Mouse (Mus musculus) kidney, embryonic 14.5 days (tissue): ENCODE results near the gene Dpp10. TPM values are rescaled to one million over a fixed set of nuclear protein-coding genes. Genes with fewer than 3 reads are reported as not detected.
A peak's percentile ranks its signal among the peaks of the same experiment; 100 is the strongest.

Experiments used
- ATAC-seq: fragments of 200-750 bp; cut with Nextera tagmentation; 2 replicates; pipeline ENCODE4 v1.8.0; 2017; ENCODE audit warnings: moderate number of reproducible peaks, mild to moderate bottlenecking, moderate TSS enrichment, moderate library complexity; ENCODE audit not compliant: low FRiP score, low TSS enrichment
- H3K27ac ChIP-seq: fragments of 300-500 bp; sonication (generic); 2 replicates; pipeline ENCODE4 v1.5.1; 2014; ENCODE audit warnings: low read depth, mild to moderate bottlenecking, low read length, moderate library complexity, mixed read lengths
- H3K27me3 ChIP-seq: fragments of 300-500 bp; sonication (generic); 2 replicates; pipeline ENCODE4 v1.6.1; 2014; ENCODE audit warnings: mild to moderate bottlenecking, low read length; ENCODE audit not compliant: control insufficient read depth, insufficient read depth
- H3K36me3 ChIP-seq: fragments of 300-500 bp; sonication (generic); 2 replicates; pipeline ENCODE4 v1.6.1; 2014; ENCODE audit warnings: low read length, mixed read lengths; ENCODE audit not compliant: control insufficient read depth, insufficient read depth
- H3K4me1 ChIP-seq: fragments of 300-500 bp; sonication (generic); 2 replicates; pipeline ENCODE4 v1.6.1; 2014; ENCODE audit warnings: low read length, mixed read lengths; ENCODE audit not compliant: control insufficient read depth, insufficient read depth
- H3K4me2 ChIP-seq: fragments of 300-500 bp; sonication (generic); replicated peaks from 2 replicates; pipeline ENCODE4 v1.6.1; 2014; ENCODE audit warnings: low read depth, mild to moderate bottlenecking, low read length
- H3K4me3 ChIP-seq: fragments of 300-500 bp; sonication (generic); 2 replicates; pipeline ENCODE4 v1.5.1; 2014; ENCODE audit warnings: mild to moderate bottlenecking, low read length
- H3K9ac ChIP-seq: fragments of 300-500 bp; sonication (generic); 2 replicates; pipeline ENCODE4 v1.6.1; 2014; ENCODE audit warnings: low read depth, mild to moderate bottlenecking, low read length, moderate library complexity
- H3K9me3 ChIP-seq: fragments of 300-500 bp; sonication (generic); 2 replicates; pipeline ENCODE4 v1.6.1; 2016; ENCODE audit warnings: low read length; ENCODE audit not compliant: control insufficient read depth
- WGBS: fragments of 180-500 bp; shearing (Covaris S2); extraction: QIAGEN DNeasy Blood & Tissue Kit; methylation state at CpG from one replicate; pipeline ENCODE4 v1.1.7; 2014; 5-methylcytosine and 5-hydroxymethylcytosine counted together
- polyA plus RNA-seq: library from polyadenylated mRNA; unstranded; fragments of >200 nt; fragmentation: Nextera tagmentation; extraction: Ambion mirVana; gene quantifications from 2 replicates; pipeline ENCODE4 v1.2.1, GENCODE M21; 2014

Dpp10 gene
- polyA plus RNA-seq, 1 experiment from 2014 or later, result 1.0 TPM

- no peaks in the 10 kb centered on the region for H3K9me3 ChIP-seq
- WGBS, result 87% methylated on average over 2 of the region's 2 CpGs
- no peaks in the 10 kb centered on the region for H3K27me3 ChIP-seq
- no peak for ATAC-seq
- H3K4me2 ChIP-seq, result no peak overlapping the region
- no peaks in the 10 kb centered on the region for H3K4me1 ChIP-seq
- no peak overlapping the region for H3K9ac ChIP-seq
- H3K27ac ChIP-seq, result no peak overlapping the region
- H3K36me3 ChIP-seq, result no peaks in the 10 kb centered on the region
- no peak overlapping the region for H3K4me3 ChIP-seq
Measured at GRCm38 (mm10) chr1:123765511-123765910, 279.8 kb downstream of the Dpp10 start.

GRCm38 (mm10) chr1:123762272-123762671, 283.1 kb downstream of the Dpp10 start:
- no peaks in the 10 kb centered on the region for H3K27me3 ChIP-seq
- no peaks in the 10 kb centered on the region for H3K4me1 ChIP-seq
- ATAC-seq, result peak; percentile 75; the same call in 1 of the 2 replicates
- no peaks in the 10 kb centered on the region for H3K9me3 ChIP-seq
- H3K36me3 ChIP-seq, result no peaks in the 10 kb centered on the region
- no peak overlapping the region for H3K9ac ChIP-seq
- H3K4me2 ChIP-seq, result no peak overlapping the region
- no peak overlapping the region for H3K4me3 ChIP-seq
- H3K27ac ChIP-seq, result no peak overlapping the region
- 68% methylated on average over 3 of the region's 3 CpGs for WGBS

- Histone ChIP-seq H3K4me3 (no peak overlapping the region), H3K4me2 (no peak overlapping the region), H3K9me3 (no peaks in the 10 kb centered on the region), H3K36me3 (no peaks in the 10 kb centered on the region), H3K9ac (no peak overlapping the region), H3K4me1 (no peaks in the 10 kb centered on the region), H3K27me3 (no peaks in the 10 kb centered on the region), H3K27ac (no peak overlapping the region)
- ATAC-seq, result no peak
Measured at GRCm38 (mm10) chr1:123756055-123756454, 289.3 kb downstream of the Dpp10 start.

GRCm38 (mm10) chr1:123707292-123707691, 338.1 kb downstream of the Dpp10 start:
- 75% methylated on average over 3 of the region's 3 CpGs for WGBS

GRCm38 (mm10) chr1:123658409-123658808, 386.9 kb downstream of the Dpp10 start:
- Histone ChIP-seq H3K36me3 (no peaks in the 10 kb centered on the region), H3K4me3 (no peak overlapping the region), H3K9ac (no peak overlapping the region), H3K9me3 (no peaks in the 10 kb centered on the region), H3K4me1 (no peaks in the 10 kb centered on the region), H3K27ac (no peak overlapping the region), H3K4me2 (no peak overlapping the region), H3K27me3 (no peaks in the 10 kb centered on the region)
- no peak for ATAC-seq
- WGBS, result 79% methylated on average over 2 of the region's 2 CpGs

More at GRCm38 (mm10) chr1:123707292-123707691, 338.1 kb downstream of the Dpp10 start:
- H3K36me3 ChIP-seq, result no peaks in the 10 kb centered on the region
- no peaks in the 10 kb centered on the region for H3K27me3 ChIP-seq
- no peak overlapping the region for H3K4me2 ChIP-seq
- H3K9me3 ChIP-seq, result no peaks in the 10 kb centered on the region
- H3K4me3 ChIP-seq, result no peak overlapping the region
- H3K27ac ChIP-seq, result no peak overlapping the region
- H3K4me1 ChIP-seq, result no peaks in the 10 kb centered on the region
- no peak overlapping the region for H3K9ac ChIP-seq
- no peak for ATAC-seq

GRCm38 (mm10) chr1:123656607-123657006, 388.8 kb downstream of the Dpp10 start:
- Histone ChIP-seq H3K9ac (no peak overlapping the region), H3K4me2 (no peak overlapping the region), H3K27me3 (no peaks in the 10 kb centered on the region), H3K4me3 (no peak overlapping the region), H3K27ac (no peak overlapping the region), H3K9me3 (no peaks in the 10 kb centered on the region), H3K36me3 (no peaks in the 10 kb centered on the region), H3K4me1 (no peaks in the 10 kb centered on the region)
- 18% methylated on average over 3 of the region's 3 CpGs for WGBS
- ATAC-seq, result peak; percentile 81; the same call in 1 of the 2 replicates

GRCm38 (mm10) chr1:123637897-123638296, 407.5 kb downstream of the Dpp10 start:
- Histone ChIP-seq H3K9ac (no peak overlapping the region), H3K9me3 (no peaks in the 10 kb centered on the region), H3K27me3 (no peaks in the 10 kb centered on the region), H3K4me2 (no peak overlapping the region), H3K36me3 (no peaks in the 10 kb centered on the region), H3K4me1 (no peaks in the 10 kb centered on the region), H3K4me3 (no peak overlapping the region), H3K27ac (no peak overlapping the region)
- 79% methylated on average over 1 of the region's 1 CpGs for WGBS
- ATAC-seq, result no peak

GRCm38 (mm10) chr1:123628268-123628667, 417.1 kb downstream of the Dpp10 start:
- Histone ChIP-seq H3K4me3 (no peak overlapping the region), H3K4me1 (no peaks in the 10 kb centered on the region), H3K9me3 (no peaks in the 10 kb centered on the region), H3K9ac (no peak overlapping the region), H3K27ac (no peak overlapping the region), H3K36me3 (no peaks in the 10 kb centered on the region), H3K27me3 (no peaks in the 10 kb centered on the region), H3K4me2 (no peak overlapping the region)
- no peak for ATAC-seq
- 92% methylated on average over 3 of the region's 3 CpGs for WGBS

GRCm38 (mm10) chr1:123584857-123585256, 460.5 kb downstream of the Dpp10 start:
- no peak for ATAC-seq
- H3K27ac ChIP-seq, result no peak overlapping the region
- H3K27me3 ChIP-seq, result no peaks in the 10 kb centered on the region
- no peak overlapping the region for H3K9ac ChIP-seq
- no peaks in the 10 kb centered on the region for H3K9me3 ChIP-seq
- no peak overlapping the region for H3K4me3 ChIP-seq
- H3K36me3 ChIP-seq, result no peaks in the 10 kb centered on the region
- no peaks in the 10 kb centered on the region for H3K4me1 ChIP-seq
- H3K4me2 ChIP-seq, result no peak overlapping the region

GRCm38 (mm10) chr1:123580112-123580511, 465.2 kb downstream of the Dpp10 start:
- H3K4me3 ChIP-seq, result no peak overlapping the region
- H3K27me3 ChIP-seq, result no peaks in the 10 kb centered on the region
- H3K9me3 ChIP-seq, result no peaks in the 10 kb centered on the region
- H3K4me1 ChIP-seq, result no peaks in the 10 kb centered on the region
- no peak overlapping the region for H3K27ac ChIP-seq
- H3K9ac ChIP-seq, result no peak overlapping the region
- ATAC-seq, result no peak
- WGBS, result 89% methylated on average over 2 of the region's 2 CpGs
- H3K36me3 ChIP-seq, result no peaks in the 10 kb centered on the region
- no peak overlapping the region for H3K4me2 ChIP-seq
